Mouse (Mus musculus): ENCODE measurements around the gene Cerk. TPM values are rescaled to one million over a fixed set of nuclear protein-coding genes. Genes with fewer than 3 reads are reported as not detected.

Gene Cerk
- polyA plus RNA-seq, 1 experiment from 2014 or later: 14.0 TPM

GRCm38 (mm10) chr15:86119186-86119585 lies 66.8 kb downstream of the Cerk start:
- Histone ChIP-seq H3K27ac (no peak overlapping the region), H3K4me3 (no peak overlapping the region), H3K9me3 (no peaks in the 10 kb centered on the region), H3K9ac (no peak overlapping the region), H3K27me3 (no peaks in the 10 kb centered on the region), H3K4me2 (no peak overlapping the region), H3K36me3 (peaks cover 51% of the 10 kb centered on the region), H3K4me1 (peaks cover 5% of the 10 kb centered on the region; the same call in 1 of the 2 replicates)
- WGBS: 87% methylated on average over 7 of the region's 7 CpGs
- ATAC-seq (ENCODE audit: insufficient number of reproducible peaks, insufficient read depth, low FRiP score, low TSS enrichment, low read depth): no peak

- Histone ChIP-seq H3K27me3 (no peaks in the 10 kb centered on the region), H3K36me3 (peaks cover 33% of the 10 kb centered on the region), H3K9ac (no peak overlapping the region), H3K4me2 (no peak overlapping the region), H3K4me3 (no peak overlapping the region), H3K4me1 (peaks cover 18% of the 10 kb centered on the region), H3K27ac (no peak overlapping the region), H3K9me3 (no peaks in the 10 kb centered on the region)
- 56% methylated on average over 14 of the region's 15 CpGs for WGBS
- no peak for ATAC-seq (ENCODE audit: insufficient number of reproducible peaks, insufficient read depth, low FRiP score, low TSS enrichment, low read depth)
These were observed 68.5 kb downstream of the Cerk start for GRCm38 (mm10) chr15:86117115-86118100.

DNA sequence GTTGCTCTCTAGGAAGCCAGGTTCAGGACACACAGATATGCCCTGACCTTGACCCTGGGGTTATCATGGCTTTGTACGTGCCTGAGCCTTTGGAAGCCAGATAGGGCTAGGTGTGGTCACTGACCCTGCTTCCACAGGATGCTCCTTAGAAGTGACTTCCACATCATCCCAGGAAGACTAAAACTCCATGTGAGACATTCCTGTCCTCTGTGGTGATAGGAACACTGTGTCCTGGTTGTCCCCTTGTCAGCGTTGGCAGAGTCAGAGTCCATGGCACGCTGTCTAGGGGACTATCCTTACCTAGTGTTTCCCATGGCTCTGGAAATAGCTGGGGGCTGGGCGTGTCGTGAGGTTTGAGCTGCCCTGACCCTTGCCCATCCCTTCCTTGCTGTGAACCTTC lies 69.5 kb downstream of the Cerk start:
- Histone ChIP-seq H3K27ac (no peak overlapping the region), H3K4me2 (no peak overlapping the region), H3K9me3 (no peaks in the 10 kb centered on the region), H3K36me3 (peaks cover 25% of the 10 kb centered on the region), H3K4me1 (peaks cover 22% of the 10 kb centered on the region), H3K9ac (no peak overlapping the region), H3K27me3 (no peaks in the 10 kb centered on the region), H3K4me3 (no peak overlapping the region)
- WGBS: 63% methylated on average over 5 of the region's 5 CpGs
- no peak for ATAC-seq (ENCODE audit: insufficient number of reproducible peaks, insufficient read depth, low FRiP score, low TSS enrichment, low read depth)

DNA sequence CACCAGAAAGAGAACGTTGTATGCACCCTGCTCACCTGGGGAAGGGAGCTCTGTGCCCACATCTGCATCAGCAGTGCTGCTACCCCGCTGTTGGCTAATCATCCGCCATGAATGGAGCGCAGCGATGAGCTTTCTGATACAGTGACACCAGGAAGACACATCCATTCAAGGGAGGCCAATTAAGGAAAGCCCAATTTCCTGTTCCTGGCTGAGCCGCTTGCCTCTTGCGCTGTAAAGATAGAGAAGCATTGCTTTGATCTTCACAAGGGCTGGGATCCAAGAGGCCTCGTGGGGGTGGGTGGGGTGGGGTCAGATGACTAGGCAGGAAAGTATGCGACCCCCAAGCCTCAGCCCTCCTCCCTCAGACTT lies 72.6 kb downstream of the Cerk start:
- no peak for ATAC-seq (ENCODE audit: insufficient number of reproducible peaks, insufficient read depth, low FRiP score, low TSS enrichment, low read depth)
- Histone ChIP-seq H3K4me1 (peaks cover 38% of the 10 kb centered on the region), H3K27me3 (no peaks in the 10 kb centered on the region), H3K36me3 (no peaks in the 10 kb centered on the region), H3K27ac (peak overlapping the region; percentile 39), H3K9ac (0 out of 2 replicates have a peak overlapping the region, but pooled peaks have one; percentile 3), H3K4me3 (no peak overlapping the region), H3K9me3 (no peaks in the 10 kb centered on the region), H3K4me2 (peak overlapping the region; percentile 25)
- 5% methylated on average over 9 of the region's 9 CpGs for WGBS

- peak overlapping the region; percentile 39 for H3K27ac ChIP-seq
- H3K4me2 ChIP-seq: peak overlapping the region; percentile 25
- H3K4me1 ChIP-seq: peaks cover 38% of the 10 kb centered on the region
- no peaks in the 10 kb centered on the region for H3K9me3 ChIP-seq
- no peaks in the 10 kb centered on the region for H3K27me3 ChIP-seq
- H3K4me3 ChIP-seq: no peak overlapping the region
- 12% methylated on average over 10 of the region's 10 CpGs for WGBS
- H3K9ac ChIP-seq: peak overlapping the region; percentile 49
- H3K36me3 ChIP-seq: no peaks in the 10 kb centered on the region
- no peak for ATAC-seq (ENCODE audit: insufficient number of reproducible peaks, insufficient read depth, low FRiP score, low TSS enrichment, low read depth)
These were observed 73.1 kb downstream of the Cerk start for GRCm38 (mm10) chr15:86112707-86113341.

- no peak overlapping the region; the same call in 1 of the 2 replicates for H3K27ac ChIP-seq
- H3K27me3 ChIP-seq: no peaks in the 10 kb centered on the region
- peaks cover 33% of the 10 kb centered on the region for H3K4me1 ChIP-seq
- ATAC-seq (ENCODE audit: insufficient number of reproducible peaks, insufficient read depth, low FRiP score, low TSS enrichment, low read depth): no peak
- H3K4me2 ChIP-seq: no peak overlapping the region
- 73% methylated on average over 10 of the region's 10 CpGs for WGBS
- H3K36me3 ChIP-seq: no peaks in the 10 kb centered on the region
- H3K4me3 ChIP-seq: no peak overlapping the region
- peak overlapping the region; percentile 40; the same call in 1 of the 2 replicates for H3K9ac ChIP-seq
- H3K9me3 ChIP-seq: no peaks in the 10 kb centered on the region
These were observed 75.4 kb downstream of the Cerk start for GRCm38 (mm10) chr15:86110361-86111103.

GRCm38 (mm10) chr15:86109650-86110211 lies 76.2 kb downstream of the Cerk start:
- H3K27ac ChIP-seq: no peak overlapping the region
- H3K9ac ChIP-seq: no peak overlapping the region
- 71% methylated on average over 8 of the region's 8 CpGs for WGBS

GRCm38 (mm10) chr15:86109245-86109644 lies 76.7 kb downstream of the Cerk start:
- 74% methylated on average over 7 of the region's 7 CpGs for WGBS
- Histone ChIP-seq H3K9ac (no peak overlapping the region), H3K4me3 (no peak overlapping the region), H3K9me3 (no peaks in the 10 kb centered on the region), H3K36me3 (no peaks in the 10 kb centered on the region), H3K27me3 (no peaks in the 10 kb centered on the region), H3K4me1 (peaks cover 38% of the 10 kb centered on the region), H3K4me2 (no peak overlapping the region), H3K27ac (no peak overlapping the region)
- no peak for ATAC-seq (ENCODE audit: insufficient number of reproducible peaks, insufficient read depth, low FRiP score, low TSS enrichment, low read depth)

More at GRCm38 (mm10) chr15:86109650-86110211, 76.2 kb downstream of the Cerk start:
- no peak for ATAC-seq (ENCODE audit: insufficient number of reproducible peaks, insufficient read depth, low FRiP score, low TSS enrichment, low read depth)
- no peak overlapping the region for H3K4me3 ChIP-seq
- H3K27me3 ChIP-seq: no peaks in the 10 kb centered on the region
- no peak overlapping the region for H3K4me2 ChIP-seq
- peaks cover 38% of the 10 kb centered on the region for H3K4me1 ChIP-seq
- H3K9me3 ChIP-seq: no peaks in the 10 kb centered on the region
- H3K36me3 ChIP-seq: no peaks in the 10 kb centered on the region

DNA sequence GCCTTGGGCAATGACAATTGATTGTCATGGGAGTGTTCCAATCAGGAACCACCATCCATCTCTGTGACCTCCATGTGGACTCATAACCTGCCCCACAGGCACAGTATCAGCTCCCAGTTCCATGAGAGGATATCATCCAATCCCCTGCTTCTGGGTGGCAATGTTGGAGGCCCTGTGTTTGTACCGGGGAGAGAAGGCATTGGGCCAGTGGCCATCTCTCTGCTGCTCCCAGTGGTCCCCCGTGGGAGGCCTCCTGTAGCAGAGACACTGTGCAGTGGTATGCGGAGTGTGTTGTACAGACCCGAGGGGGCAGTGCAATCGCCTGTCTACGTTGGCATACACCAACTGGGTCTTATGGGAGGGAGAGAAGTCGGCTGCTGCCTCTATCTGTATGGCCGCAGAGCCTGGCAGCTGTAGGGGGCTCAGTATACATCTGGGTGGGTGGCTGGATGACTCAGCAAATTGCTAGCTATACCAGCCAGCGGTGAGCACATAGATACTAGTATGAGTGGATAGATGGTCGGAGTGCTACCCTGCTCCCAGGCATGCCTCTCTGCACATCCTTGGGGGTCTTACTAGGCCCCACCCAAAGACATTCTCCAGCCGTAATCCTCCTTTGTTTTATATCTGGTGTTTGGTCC lies 78.0 kb downstream of the Cerk start:
- Histone ChIP-seq H3K4me3 (no peak overlapping the region), H3K27me3 (no peaks in the 10 kb centered on the region), H3K4me1 (peaks cover 30% of the 10 kb centered on the region), H3K9ac (no peak overlapping the region), H3K27ac (no peak overlapping the region), H3K9me3 (no peaks in the 10 kb centered on the region), H3K4me2 (no peak overlapping the region), H3K36me3 (peaks cover 6% of the 10 kb centered on the region; the same call in 1 of the 2 replicates)
- WGBS: 82% methylated on average over 11 of the region's 11 CpGs
- ATAC-seq (ENCODE audit: insufficient number of reproducible peaks, insufficient read depth, low FRiP score, low TSS enrichment, low read depth): no peak

GRCm38 (mm10) chr15:86105751-86106150 lies 80.2 kb downstream of the Cerk start:
- Histone ChIP-seq H3K36me3 (peaks cover 23% of the 10 kb centered on the region), H3K27me3 (no peaks in the 10 kb centered on the region), H3K9ac (no peak overlapping the region), H3K27ac (no peak overlapping the region), H3K4me2 (no peak overlapping the region), H3K9me3 (no peaks in the 10 kb centered on the region), H3K4me3 (no peak overlapping the region), H3K4me1 (peaks cover 15% of the 10 kb centered on the region)
- 78% methylated on average over 6 of the region's 6 CpGs for WGBS
- no peak for ATAC-seq (ENCODE audit: insufficient number of reproducible peaks, insufficient read depth, low FRiP score, low TSS enrichment, low read depth)

GRCm38 (mm10) chr15:86105345-86105697 lies 80.6 kb downstream of the Cerk start:
- peaks cover 12% of the 10 kb centered on the region for H3K4me1 ChIP-seq
- no peak overlapping the region for H3K9ac ChIP-seq
- H3K4me2 ChIP-seq: no peak overlapping the region
- ATAC-seq (ENCODE audit: insufficient number of reproducible peaks, insufficient read depth, low FRiP score, low TSS enrichment, low read depth): no peak
- H3K27ac ChIP-seq: no peak overlapping the region
- 91% methylated on average over 7 of the region's 7 CpGs for whole genome bisulfite sequencing
- H3K36me3 ChIP-seq: peaks cover 27% of the 10 kb centered on the region
- H3K9me3 ChIP-seq: no peaks in the 10 kb centered on the region
- no peak overlapping the region for H3K4me3 ChIP-seq
- H3K27me3 ChIP-seq: no peaks in the 10 kb centered on the region
